Mouse (Mus musculus): ENCODE results near the gene Eif4h.

The Eif4h gene

GRCm38 (mm10) chr5:134604376-134604775 lies 34.9 kb downstream of the Eif4h start:
- no peak for DNase-seq

DNA sequence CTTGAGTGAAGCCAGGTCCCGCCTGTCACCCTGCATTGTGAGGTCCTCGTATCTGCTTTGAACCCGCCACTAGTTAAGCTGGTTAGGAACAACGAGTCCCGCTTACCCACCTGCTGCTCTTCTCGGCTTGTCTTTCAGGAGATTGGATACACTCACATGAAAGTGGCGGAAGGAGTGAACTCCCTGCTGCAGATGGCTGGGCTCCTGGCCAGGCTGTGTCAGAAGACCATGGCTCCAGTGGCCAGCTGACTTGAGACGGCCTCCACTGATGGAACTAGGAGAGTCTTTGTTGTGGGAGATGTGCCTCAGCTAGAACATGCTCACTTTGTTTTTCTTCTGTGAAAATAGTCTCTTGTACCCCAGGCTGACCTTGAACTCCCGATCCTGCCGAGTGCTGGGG lies 41.6 kb downstream of the Eif4h start:
- DNase-seq = no peak

DNA sequence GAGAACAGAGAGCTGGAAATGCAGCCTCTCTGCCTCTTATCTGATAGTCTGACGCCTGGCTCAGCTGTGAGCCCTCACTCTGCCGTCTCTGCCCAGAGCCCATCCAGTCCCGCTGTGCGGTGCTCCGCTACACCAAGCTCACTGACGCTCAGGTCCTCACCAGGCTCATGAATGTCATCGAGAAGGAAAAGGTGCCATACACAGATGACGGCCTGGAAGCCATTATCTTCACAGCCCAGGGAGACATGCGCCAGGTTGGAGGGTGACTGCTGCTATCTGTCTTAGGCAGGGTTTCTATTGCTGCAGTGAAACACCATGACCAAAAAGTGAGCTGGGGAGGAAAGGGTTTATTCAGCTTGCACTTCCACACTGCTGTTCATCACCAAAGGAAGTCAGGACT lies 46.2 kb downstream of the Eif4h start:
- no peak for DNase-seq

DNA sequence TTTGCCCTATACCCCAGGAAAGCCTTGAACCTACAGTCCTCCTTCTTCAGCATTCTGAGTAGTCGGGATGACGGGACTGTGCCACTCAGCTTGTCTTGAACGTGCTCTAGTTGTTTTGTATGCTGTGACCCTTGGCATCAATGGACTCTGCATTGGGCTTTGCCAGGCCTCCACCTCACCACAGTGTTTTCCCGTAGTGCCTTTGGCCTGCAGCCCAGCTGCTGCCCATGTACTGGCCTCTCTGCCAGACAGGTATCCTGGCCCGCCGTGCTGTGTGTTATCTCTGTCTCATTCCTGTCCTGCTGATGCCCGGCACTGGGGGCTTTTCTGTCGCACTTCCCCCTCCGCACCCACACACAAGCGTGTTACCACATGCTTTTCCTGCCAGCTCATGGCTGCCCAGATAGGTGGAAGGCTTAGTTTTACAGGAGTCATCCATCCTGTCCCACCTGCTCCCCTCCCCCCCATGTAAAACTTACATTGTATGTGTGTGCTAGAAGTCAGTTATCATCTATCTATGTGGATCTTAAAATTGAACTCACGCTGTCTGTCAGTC lies 47.2 kb downstream of the Eif4h start:
- DNase-seq = no peak

DNA sequence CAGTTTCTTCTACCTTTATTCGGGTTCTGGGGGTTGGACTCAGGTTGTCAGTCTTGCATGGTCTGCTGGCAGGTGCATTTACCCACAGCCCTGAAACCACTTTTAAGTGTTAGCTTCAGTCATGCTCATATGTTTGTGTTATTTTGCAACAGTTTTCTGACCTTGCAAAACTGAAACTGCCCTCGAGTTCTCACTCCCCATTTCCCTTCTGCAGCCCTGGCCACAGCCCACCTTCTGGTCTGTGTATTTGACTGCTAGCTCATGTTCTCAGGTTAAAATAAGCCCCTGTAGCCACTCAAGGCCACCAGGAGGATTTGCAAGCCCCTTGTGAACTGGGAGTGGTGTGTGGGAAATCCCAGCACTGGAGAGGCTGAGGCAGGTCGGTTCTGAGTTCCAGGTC lies 49.4 kb downstream of the Eif4h start:
- no peak for DNase-seq

DNA sequence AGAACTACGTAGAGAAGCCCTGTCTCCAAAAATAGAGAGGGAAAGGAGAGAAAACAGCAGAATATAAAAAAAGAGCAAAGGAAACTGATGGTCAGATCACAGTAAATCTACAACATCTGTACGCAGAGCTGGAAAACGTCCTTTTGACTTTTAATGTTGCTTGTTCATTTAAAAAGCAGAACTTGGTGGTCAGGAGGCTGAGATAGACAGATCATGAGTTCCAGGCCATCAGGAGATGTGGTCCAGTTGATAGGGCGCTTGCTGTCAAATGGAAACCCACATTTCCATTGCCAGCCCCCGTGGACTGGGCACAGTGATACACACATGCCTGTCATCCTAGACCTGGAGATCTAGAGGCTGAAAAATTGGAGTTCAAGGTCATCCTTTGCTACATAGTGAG lies 54.5 kb downstream of the Eif4h start:
- DNase-seq = no peak

DNA sequence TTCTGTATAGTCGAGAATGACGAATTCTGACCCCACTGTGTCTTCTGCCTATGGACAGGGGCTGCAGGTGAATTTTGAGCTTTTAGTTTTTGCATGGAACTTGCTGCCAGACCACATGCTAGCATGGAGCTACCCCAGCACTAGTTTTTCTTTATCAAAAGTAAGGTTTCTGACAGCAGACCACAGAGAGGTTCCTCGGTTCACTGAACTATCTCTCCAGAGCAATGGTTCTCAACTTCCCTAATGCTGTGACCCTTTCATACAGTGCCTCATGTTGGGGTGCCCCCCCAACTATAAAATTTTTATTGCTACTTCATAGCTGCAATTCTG lies 55.4 kb downstream of the Eif4h start:
- no peak for DNase-seq

DNA sequence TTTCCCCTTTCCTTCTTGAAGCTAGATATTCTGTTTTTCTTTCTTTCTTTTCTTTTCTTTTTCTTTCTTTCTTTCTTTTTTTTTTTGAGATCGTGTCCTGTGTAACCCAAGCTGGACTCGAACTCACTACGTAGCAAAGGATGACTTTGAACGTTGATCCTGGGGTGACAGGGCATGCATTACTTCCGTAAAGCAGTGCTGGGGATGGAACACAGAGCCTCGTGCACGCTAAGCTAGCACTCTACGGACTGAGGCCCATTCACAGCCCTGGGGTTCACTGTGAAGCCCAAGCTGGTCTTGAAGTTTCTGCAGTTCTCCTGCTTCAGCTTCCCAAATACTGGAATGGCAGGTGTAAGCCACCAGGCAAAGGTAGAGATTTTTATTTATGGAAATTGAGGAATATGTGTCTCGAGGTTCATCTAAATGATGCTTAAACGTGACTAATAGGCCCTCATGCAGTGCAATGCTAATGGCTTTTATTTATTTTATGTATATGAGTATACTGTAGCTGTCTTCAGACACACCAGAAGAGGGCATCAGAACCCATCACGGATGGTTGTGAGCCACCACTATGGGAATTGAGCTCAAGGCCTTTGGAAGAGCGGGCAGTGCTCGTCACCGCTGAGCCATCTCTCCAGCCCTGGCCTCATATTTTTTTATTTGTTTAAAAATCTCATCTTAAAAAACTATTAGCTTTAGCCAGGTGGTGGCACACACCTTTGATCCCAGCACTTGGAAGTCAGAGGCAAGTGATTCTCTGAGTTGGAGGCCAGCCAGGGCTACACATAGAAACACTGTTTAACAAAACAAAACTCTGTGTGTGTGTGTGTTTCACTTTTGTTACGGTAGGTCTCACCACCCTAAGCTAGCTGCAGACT lies 56.0 kb downstream of the Eif4h start:
- no peak for DNase-seq

- DNase-seq = peak; percentile 96
Measured at GRCm38 (mm10) chr5:134582221-134582907, 56.9 kb downstream of the Eif4h start.

GRCm38 (mm10) chr5:134581146-134581545 lies 58.1 kb downstream of the Eif4h start, which contains the start of gene Rfc2:
Gene Rfc2, plus strand, starts transcription at chr5:134581366.
- no peak for DNase-seq

- no peak for DNase-seq
Measured at GRCm38 (mm10) chr5:134579135-134579534, 60.2 kb downstream of the Eif4h start.

- no peak for DNase-seq
Measured at GRCm38 (mm10) chr5:134577534-134577933, 61.8 kb downstream of the Eif4h start.

- DNase-seq = no peak
Measured at GRCm38 (mm10) chr5:134576517-134577220, 62.6 kb downstream of the Eif4h start.

GRCm38 (mm10) chr5:134575833-134576232 lies 63.5 kb downstream of the Eif4h start:
- no peak for DNase-seq

DNA sequence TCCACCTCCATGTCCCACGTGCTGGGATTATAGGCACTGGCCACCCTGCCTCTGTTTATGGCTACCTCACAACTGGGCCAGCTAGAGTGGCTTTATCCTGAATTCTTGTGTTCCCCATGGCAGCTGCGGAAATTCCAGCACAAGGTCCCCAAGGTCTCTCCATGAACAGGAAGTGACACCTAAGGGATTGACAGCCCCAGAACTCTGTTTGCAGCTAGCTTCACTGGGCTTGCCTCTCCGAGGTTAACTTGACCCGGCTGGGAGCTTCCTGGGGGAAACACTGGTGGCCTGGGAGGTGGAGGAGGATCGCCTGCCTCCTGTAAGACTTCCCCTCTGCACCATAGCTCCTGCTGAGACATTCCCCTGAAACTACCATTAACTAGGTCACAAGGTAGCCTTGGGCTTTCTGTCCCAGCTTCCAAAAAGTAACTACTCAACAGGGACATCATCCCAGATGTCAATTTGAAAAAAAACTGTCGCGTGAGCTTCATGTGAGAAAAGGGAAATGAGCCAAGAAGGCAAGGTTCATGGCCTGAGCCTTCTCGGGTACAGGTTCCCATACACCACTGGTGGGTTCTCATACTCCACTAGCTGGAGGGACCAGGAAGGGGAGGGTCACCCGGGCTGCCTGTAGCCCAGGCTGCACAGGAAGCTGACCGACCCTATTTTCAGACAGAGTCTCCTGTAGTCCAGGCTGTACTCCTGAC lies 66.6 kb downstream of the Eif4h start:
- DNase-seq = no peak

DNA sequence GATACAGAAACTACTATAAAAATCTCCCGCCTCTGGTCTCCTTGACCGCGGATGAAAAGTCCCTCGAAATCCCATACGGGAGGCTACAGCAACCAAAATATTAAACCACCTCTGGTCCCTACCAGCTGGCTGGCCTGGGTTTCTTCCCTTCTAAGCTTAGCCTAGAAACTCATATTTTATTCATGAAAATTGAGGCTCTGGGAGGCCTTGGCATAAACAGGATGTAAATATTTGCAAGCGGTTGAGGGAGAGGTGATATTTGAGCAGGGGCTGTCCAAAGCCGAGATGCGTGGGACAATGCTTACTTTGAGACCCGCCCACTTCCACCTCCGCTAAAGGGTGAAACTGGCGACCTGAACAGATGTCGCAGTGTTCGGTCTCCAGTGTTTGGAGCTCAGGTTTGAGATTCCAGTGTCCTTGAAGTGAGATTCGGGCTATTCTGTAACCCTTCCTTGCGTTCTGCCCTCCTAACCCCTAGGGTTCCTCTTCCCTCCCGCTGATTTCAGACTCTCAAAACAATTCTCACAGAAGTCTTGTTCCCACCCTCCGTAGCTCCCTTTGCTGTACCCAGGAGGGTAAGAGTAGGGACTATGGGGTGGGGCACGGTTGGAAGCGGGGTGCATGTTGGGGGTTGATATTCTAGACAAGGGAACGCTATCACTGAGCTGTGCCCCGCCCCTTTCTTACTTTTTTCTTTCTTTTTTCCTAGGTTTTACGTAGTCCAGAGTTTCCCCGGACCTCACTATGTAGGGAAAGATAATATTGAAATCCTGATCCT lies 67.4 kb downstream of the Eif4h start:
- DNase-seq = no peak
